Mouse (Mus musculus) adrenal gland, postnatal 10 days (tissue): ENCODE data around the gene Slc38a4. TPM values are rescaled to one million over a fixed set of nuclear protein-coding genes. Genes with fewer than 3 reads are reported as not detected.

Experiments used
- DNase-seq: peaks from one replicate; pipeline ENCODE4 v3.0.0; 2021; ENCODE audit warnings: mixed read lengths
- total RNA-seq, 2 experiments: library from RNA; stranded (reverse); gene quantifications; 2 replicates each; pipeline ENCODE4 v1.2.3; 2021

The Slc38a4 gene
- total RNA-seq, 2 experiments from 2014 or later: 47.6 to 103 TPM

GRCm38 (mm10) chr15:97054767-97055489, 828 bp downstream of the Slc38a4 start:
- DNase-seq: no peak

GRCm38 (mm10) chr15:97054131-97054530, 1.6 kb downstream of the Slc38a4 start:
- DNase-seq: no peak

GRCm38 (mm10) chr15:97050436-97050835, 5.3 kb downstream of the Slc38a4 start:
- no peak for DNase-seq

- DNase-seq: no peak
These were observed 5.7 kb downstream of the Slc38a4 start for GRCm38 (mm10) chr15:97050011-97050410.

- DNase-seq: no peak
These were observed 6.4 kb downstream of the Slc38a4 start for GRCm38 (mm10) chr15:97049281-97049841.

GRCm38 (mm10) chr15:97048267-97048666, 7.5 kb downstream of the Slc38a4 start:
- DNase-seq: no peak

GRCm38 (mm10) chr15:97043921-97044320, 11.8 kb downstream of the Slc38a4 start:
- no peak for DNase-seq

- no peak for DNase-seq
These were observed 13.7 kb downstream of the Slc38a4 start for GRCm38 (mm10) chr15:97042001-97042491.

- no peak for DNase-seq
These were observed 14.6 kb downstream of the Slc38a4 start for GRCm38 (mm10) chr15:97041182-97041581.

- DNase-seq: no peak
These were observed 18.0 kb downstream of the Slc38a4 start for GRCm38 (mm10) chr15:97037710-97038109.

- no peak for DNase-seq
These were observed 19.9 kb downstream of the Slc38a4 start for GRCm38 (mm10) chr15:97035892-97036291.

- no peak for DNase-seq
These were observed 22.2 kb downstream of the Slc38a4 start for GRCm38 (mm10) chr15:97033485-97033991.

- DNase-seq: no peak
These were observed 23.9 kb downstream of the Slc38a4 start for GRCm38 (mm10) chr15:97031886-97032285.

- DNase-seq: no peak
These were observed 24.7 kb downstream of the Slc38a4 start for GRCm38 (mm10) chr15:97030984-97031492.

GRCm38 (mm10) chr15:97030136-97030535, 25.6 kb downstream of the Slc38a4 start:
- no peak for DNase-seq

GRCm38 (mm10) chr15:97029064-97029791, 26.5 kb downstream of the Slc38a4 start:
- no peak for DNase-seq

- DNase-seq: peak; percentile 22
These were observed 27.1 kb downstream of the Slc38a4 start for GRCm38 (mm10) chr15:97028651-97029050.

GRCm38 (mm10) chr15:97028046-97028634, 27.6 kb downstream of the Slc38a4 start:
- no peak for DNase-seq

GRCm38 (mm10) chr15:97026670-97027069, 29.1 kb downstream of the Slc38a4 start:
- no peak for DNase-seq

- DNase-seq: no peak
These were observed 33.0 kb downstream of the Slc38a4 start for GRCm38 (mm10) chr15:97022764-97023163.

GRCm38 (mm10) chr15:97022213-97022612, 33.5 kb downstream of the Slc38a4 start:
- no peak for DNase-seq

- no peak for DNase-seq
These were observed 35.5 kb downstream of the Slc38a4 start for GRCm38 (mm10) chr15:97020221-97020620.
